Mouse (Mus musculus): ENCODE measurements at regions not wholly inside any gene's neighbourhood (a gene's known extent, or its start where the extent isn't known, plus 50 kb on each side); places are given as distances from the start of the nearest gene placed in this dataset.

GRCm38 (mm10) chr1:23462411-23462810 is 64.8 kb upstream of the Ogfrl1 start:
- ATAC-seq (replicated peaks; ENCODE audit: insufficient number of reproducible peaks, low FRiP score, low TSS enrichment): no peak
- H3K27me3 ChIP-seq (ENCODE audit: control insufficient read depth, insufficient read depth, low read length): no peaks in the 10 kb centered on the region

DNA sequence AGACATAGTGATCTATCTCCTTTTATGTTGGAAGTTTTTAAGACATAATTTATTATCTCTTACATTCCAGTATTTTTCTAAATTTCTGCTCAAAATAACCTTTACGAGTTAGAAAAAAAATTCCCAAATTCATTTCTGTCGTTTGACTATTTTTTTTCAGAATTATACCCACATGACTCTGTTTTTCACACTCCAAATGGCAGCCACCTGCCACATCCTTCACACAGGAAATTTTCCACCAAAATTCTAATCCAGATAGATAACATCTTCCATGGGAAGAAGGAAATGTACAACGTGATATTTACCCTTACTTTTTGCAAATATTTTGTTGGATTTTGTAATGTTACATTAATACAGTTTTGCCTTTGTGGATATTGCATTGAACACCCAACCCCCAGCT is 66.5 kb upstream of the Ogfrl1 start:
- no peak overlapping the region for H3K4me2 ChIP-seq
- no peak for ATAC-seq (replicated peaks; ENCODE audit: insufficient number of reproducible peaks, low FRiP score, low TSS enrichment)
- no peak overlapping the region for H3K9ac ChIP-seq (ENCODE audit: low read depth, low read length)
- H3K36me3 ChIP-seq (ENCODE audit: control insufficient read depth, insufficient read depth, low read length): no peaks in the 10 kb centered on the region
- H3K9me3 ChIP-seq (replicated peaks; ENCODE audit: control insufficient read depth, low read length): no peaks in the 10 kb centered on the region
- H3K4me3 ChIP-seq (ENCODE audit: low read depth, low read length): no peak overlapping the region
- H3K4me1 ChIP-seq (ENCODE audit: control insufficient read depth, insufficient read depth, low read length): no peaks in the 10 kb centered on the region
- no peak overlapping the region for H3K27ac ChIP-seq (ENCODE audit: low read depth, low read length)
- H3K27me3 ChIP-seq (ENCODE audit: control insufficient read depth, insufficient read depth, low read length): no peaks in the 10 kb centered on the region
- 56% methylated on average over 3 of the region's 3 CpGs for WGBS (ENCODE audit: insufficient replicate concordance)

More at GRCm38 (mm10) chr1:23462411-23462810, 64.8 kb upstream of the Ogfrl1 start:
- H3K4me2 ChIP-seq: no peak overlapping the region
- H3K9ac ChIP-seq (ENCODE audit: low read depth, low read length): no peak overlapping the region
- WGBS (ENCODE audit: insufficient replicate concordance): 81% methylated on average over 3 of the region's 3 CpGs
- no peaks in the 10 kb centered on the region for H3K36me3 ChIP-seq (ENCODE audit: control insufficient read depth, insufficient read depth, low read length)
- H3K9me3 ChIP-seq (replicated peaks; ENCODE audit: control insufficient read depth, low read length): no peaks in the 10 kb centered on the region
- no peak overlapping the region for H3K27ac ChIP-seq (ENCODE audit: low read depth, low read length)
- H3K4me3 ChIP-seq (ENCODE audit: low read depth, low read length): no peak overlapping the region
- H3K4me1 ChIP-seq (ENCODE audit: control insufficient read depth, insufficient read depth, low read length): no peaks in the 10 kb centered on the region

- Histone ChIP-seq H3K36me3 (ENCODE audit: control insufficient read depth, insufficient read depth, low read length) (no peaks in the 10 kb centered on the region), H3K9me3 (replicated peaks; ENCODE audit: control insufficient read depth, low read length) (no peaks in the 10 kb centered on the region), H3K9ac (ENCODE audit: low read depth, low read length) (no peak overlapping the region), H3K27me3 (ENCODE audit: control insufficient read depth, insufficient read depth, low read length) (no peaks in the 10 kb centered on the region), H3K4me1 (ENCODE audit: control insufficient read depth, insufficient read depth, low read length) (no peaks in the 10 kb centered on the region), H3K4me2 (no peak overlapping the region), H3K4me3 (ENCODE audit: low read depth, low read length) (no peak overlapping the region), H3K27ac (ENCODE audit: low read depth, low read length) (no peak overlapping the region)
- 74% methylated on average over 7 of the region's 7 CpGs for WGBS (ENCODE audit: insufficient replicate concordance)
- ATAC-seq (replicated peaks; ENCODE audit: insufficient number of reproducible peaks, low FRiP score, low TSS enrichment): no peak
Measured at GRCm38 (mm10) chr1:23466340-23466739, 68.8 kb upstream of the Ogfrl1 start.

DNA sequence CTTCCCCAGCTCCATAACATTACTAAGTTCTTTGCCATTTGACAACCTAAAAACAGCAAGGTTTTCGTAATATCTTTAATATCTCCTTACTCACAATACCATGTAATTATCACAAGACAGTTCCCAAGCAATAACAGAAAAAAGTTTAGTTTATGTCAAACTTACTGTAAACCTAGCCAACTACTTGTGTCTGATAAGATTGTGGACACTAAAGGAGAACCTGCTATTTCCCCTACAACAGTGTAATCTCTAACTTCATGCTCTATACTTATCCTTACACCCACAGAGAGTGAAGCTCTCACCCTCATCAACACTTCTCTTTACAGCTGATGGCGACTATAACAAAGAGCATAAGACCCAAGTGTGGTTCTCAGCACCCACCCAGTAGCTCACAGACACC is 69.8 kb upstream of the Ogfrl1 start:
- Histone ChIP-seq H3K4me1 (ENCODE audit: control insufficient read depth, insufficient read depth, low read length) (no peaks in the 10 kb centered on the region), H3K27ac (ENCODE audit: low read depth, low read length) (no peak overlapping the region), H3K36me3 (ENCODE audit: control insufficient read depth, insufficient read depth, low read length) (no peaks in the 10 kb centered on the region), H3K4me3 (ENCODE audit: low read depth, low read length) (no peak overlapping the region), H3K4me2 (no peak overlapping the region), H3K9ac (ENCODE audit: low read depth, low read length) (no peak overlapping the region), H3K27me3 (ENCODE audit: control insufficient read depth, insufficient read depth, low read length) (no peaks in the 10 kb centered on the region), H3K9me3 (replicated peaks; ENCODE audit: control insufficient read depth, low read length) (no peaks in the 10 kb centered on the region)
- ATAC-seq (replicated peaks; ENCODE audit: insufficient number of reproducible peaks, low FRiP score, low TSS enrichment): no peak
- 67% methylated on average over 2 of the region's 2 CpGs for WGBS (ENCODE audit: insufficient replicate concordance)

DNA sequence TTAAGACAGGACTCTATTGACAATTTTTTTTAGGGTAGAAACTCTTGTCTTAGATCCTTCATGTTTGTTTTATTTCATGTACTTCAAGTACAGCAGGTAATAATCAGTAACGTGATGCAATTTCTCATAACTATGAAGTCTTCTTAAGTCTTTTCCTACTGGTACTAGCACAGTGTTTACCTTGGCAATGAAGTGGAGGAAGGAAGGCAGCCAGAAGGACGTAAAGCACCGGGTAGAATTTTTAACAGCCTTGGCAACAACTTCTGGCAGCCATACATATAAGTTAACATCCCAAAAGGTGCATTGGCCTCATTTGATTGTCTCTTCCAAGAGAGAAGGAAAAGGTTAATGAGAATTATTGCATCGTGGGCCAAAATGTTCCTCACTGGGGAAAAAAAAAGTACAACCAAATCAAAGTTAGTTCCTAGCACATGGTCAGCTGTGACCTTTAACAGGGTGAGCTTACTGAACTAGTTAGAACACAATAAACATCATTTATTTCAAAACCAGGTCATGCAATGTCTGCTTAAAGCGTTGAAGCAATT is 83.3 kb upstream of the Ogfrl1 start:
- H3K4me1 ChIP-seq (ENCODE audit: control insufficient read depth, insufficient read depth, low read length): no peaks in the 10 kb centered on the region
- WGBS (ENCODE audit: insufficient replicate concordance): 74% methylated on average over 5 of the region's 5 CpGs
- no peaks in the 10 kb centered on the region for H3K27me3 ChIP-seq (ENCODE audit: control insufficient read depth, insufficient read depth, low read length)
- no peaks in the 10 kb centered on the region for H3K9me3 ChIP-seq (replicated peaks; ENCODE audit: control insufficient read depth, low read length)
- H3K27ac ChIP-seq (ENCODE audit: low read depth, low read length): no peak overlapping the region
- H3K4me2 ChIP-seq: no peak overlapping the region
- no peak overlapping the region for H3K9ac ChIP-seq (ENCODE audit: low read depth, low read length)
- no peaks in the 10 kb centered on the region for H3K36me3 ChIP-seq (ENCODE audit: control insufficient read depth, insufficient read depth, low read length)
- H3K4me3 ChIP-seq (ENCODE audit: low read depth, low read length): no peak overlapping the region
- ATAC-seq (replicated peaks; ENCODE audit: insufficient number of reproducible peaks, low FRiP score, low TSS enrichment): no peak

GRCm38 (mm10) chr1:23484566-23484965 is 87.0 kb upstream of the Ogfrl1 start:
- Histone ChIP-seq H3K36me3 (ENCODE audit: control insufficient read depth, insufficient read depth, low read length) (no peaks in the 10 kb centered on the region), H3K9me3 (replicated peaks; ENCODE audit: control insufficient read depth, low read length) (no peaks in the 10 kb centered on the region), H3K9ac (ENCODE audit: low read depth, low read length) (no peak overlapping the region), H3K4me1 (ENCODE audit: control insufficient read depth, insufficient read depth, low read length) (no peaks in the 10 kb centered on the region), H3K4me2 (no peak overlapping the region), H3K27me3 (ENCODE audit: control insufficient read depth, insufficient read depth, low read length) (no peaks in the 10 kb centered on the region), H3K4me3 (ENCODE audit: low read depth, low read length) (no peak overlapping the region), H3K27ac (ENCODE audit: low read depth, low read length) (no peak overlapping the region)
- 30% methylated on average over 1 of the region's 1 CpGs for WGBS (ENCODE audit: insufficient replicate concordance)
- no peak for ATAC-seq (replicated peaks; ENCODE audit: insufficient number of reproducible peaks, low FRiP score, low TSS enrichment)

GRCm38 (mm10) chr1:23485150-23485775 is 87.7 kb upstream of the Ogfrl1 start:
- Histone ChIP-seq H3K36me3 (ENCODE audit: control insufficient read depth, insufficient read depth, low read length) (no peaks in the 10 kb centered on the region), H3K4me1 (ENCODE audit: control insufficient read depth, insufficient read depth, low read length) (no peaks in the 10 kb centered on the region), H3K4me3 (ENCODE audit: low read depth, low read length) (no peak overlapping the region), H3K27me3 (ENCODE audit: control insufficient read depth, insufficient read depth, low read length) (no peaks in the 10 kb centered on the region), H3K4me2 (no peak overlapping the region), H3K9ac (ENCODE audit: low read depth, low read length) (no peak overlapping the region), H3K27ac (ENCODE audit: low read depth, low read length) (no peak overlapping the region), H3K9me3 (replicated peaks; ENCODE audit: control insufficient read depth, low read length) (no peaks in the 10 kb centered on the region)
- ATAC-seq (replicated peaks; ENCODE audit: insufficient number of reproducible peaks, low FRiP score, low TSS enrichment): no peak
- WGBS (ENCODE audit: insufficient replicate concordance): 81% methylated on average over 3 of the region's 3 CpGs

GRCm38 (mm10) chr1:23487031-23487430 is 89.5 kb upstream of the Ogfrl1 start:
- Histone ChIP-seq H3K9ac (ENCODE audit: low read depth, low read length) (no peak overlapping the region), H3K4me1 (ENCODE audit: control insufficient read depth, insufficient read depth, low read length) (no peaks in the 10 kb centered on the region), H3K4me3 (ENCODE audit: low read depth, low read length) (no peak overlapping the region), H3K36me3 (ENCODE audit: control insufficient read depth, insufficient read depth, low read length) (no peaks in the 10 kb centered on the region), H3K27me3 (ENCODE audit: control insufficient read depth, insufficient read depth, low read length) (no peaks in the 10 kb centered on the region), H3K9me3 (replicated peaks; ENCODE audit: control insufficient read depth, low read length) (no peaks in the 10 kb centered on the region), H3K4me2 (no peak overlapping the region), H3K27ac (ENCODE audit: low read depth, low read length) (no peak overlapping the region)
- ATAC-seq (replicated peaks; ENCODE audit: insufficient number of reproducible peaks, low FRiP score, low TSS enrichment): no peak

- H3K4me2 ChIP-seq: no peak overlapping the region
- H3K27me3 ChIP-seq (ENCODE audit: control insufficient read depth, insufficient read depth, low read length): no peaks in the 10 kb centered on the region
- no peak overlapping the region for H3K27ac ChIP-seq (ENCODE audit: low read depth, low read length)
- H3K4me1 ChIP-seq (ENCODE audit: control insufficient read depth, insufficient read depth, low read length): no peaks in the 10 kb centered on the region
- H3K9ac ChIP-seq (ENCODE audit: low read depth, low read length): no peak overlapping the region
- H3K4me3 ChIP-seq (ENCODE audit: low read depth, low read length): no peak overlapping the region
- WGBS (ENCODE audit: insufficient replicate concordance): 76% methylated on average over 10 of the region's 10 CpGs
- no peak for ATAC-seq (replicated peaks; ENCODE audit: insufficient number of reproducible peaks, low FRiP score, low TSS enrichment)
- no peaks in the 10 kb centered on the region for H3K9me3 ChIP-seq (replicated peaks; ENCODE audit: control insufficient read depth, low read length)
- no peaks in the 10 kb centered on the region for H3K36me3 ChIP-seq (ENCODE audit: control insufficient read depth, insufficient read depth, low read length)
Measured at GRCm38 (mm10) chr1:23490640-23491039, 93.1 kb upstream of the Ogfrl1 start.
